Mouse (Mus musculus) kidney, postnatal 0 days (tissue): ENCODE data around the gene Prl2c3. TPM values are rescaled to one million over a fixed set of nuclear protein-coding genes. Genes with fewer than 3 reads are reported as not detected.
"Not testable (repeated sequence)": the region's sequence is repeated elsewhere in the genome, so short reads cannot be mapped to it uniquely, and the experiment has no call there.

Experiments used
- ATAC-seq: fragments of 200-750 bp; cut with Nextera tagmentation; replicated peaks from 2 replicates; pipeline ENCODE4 v1.8.0; 2017; ENCODE audit warnings: low read depth, moderate number of reproducible peaks, moderate TSS enrichment, moderate library complexity; ENCODE audit not compliant: low FRiP score
- DNase-seq: peaks from one replicate; pipeline ENCODE4 v3.0.0-alpha.2; 2016; ENCODE audit warnings: low spot score
- H3K27ac ChIP-seq: fragments of 300-500 bp; sonication (generic); 2 replicates; pipeline ENCODE4 v1.5.1; 2014; ENCODE audit warnings: mild to moderate bottlenecking
- H3K27me3 ChIP-seq: fragments of 300-500 bp; sonication (generic); 2 replicates; pipeline ENCODE4 v1.6.1; 2014; ENCODE audit warnings: low read length, mixed read lengths; ENCODE audit not compliant: insufficient read depth
- H3K36me3 ChIP-seq: fragments of 300-500 bp; sonication (generic); 2 replicates; pipeline ENCODE4 v1.6.1; 2014; ENCODE audit warnings: low read length, mixed read lengths; ENCODE audit not compliant: insufficient read depth
- H3K4me1 ChIP-seq: fragments of 300-500 bp; sonication (generic); replicated peaks from 2 replicates; pipeline ENCODE4 v1.6.1; 2014; ENCODE audit warnings: antibody characterized with exemption, low read length, mixed read lengths; ENCODE audit not compliant: insufficient read depth
- H3K4me2 ChIP-seq: fragments of 300-500 bp; sonication (generic); 2 replicates; pipeline ENCODE4 v1.6.1; 2014; ENCODE audit warnings: mild to moderate bottlenecking, low read length, moderate library complexity, mixed read lengths
- H3K4me3 ChIP-seq: fragments of 300-500 bp; sonication (generic); replicated peaks from 2 replicates; pipeline ENCODE4 v1.5.1; 2014; ENCODE audit warnings: low read depth, low read length
- H3K9ac ChIP-seq: fragments of 300-500 bp; sonication (generic); 2 replicates; pipeline ENCODE4 v1.6.1; 2014; ENCODE audit warnings: low read depth, low read length
- H3K9me3 ChIP-seq: fragments of 300-500 bp; sonication (generic); replicated peaks from 2 replicates; pipeline ENCODE4 v1.6.1; 2016; ENCODE audit warnings: low read length, inconsistent platforms, mixed read lengths
- CTCF ChIP-seq: IDR thresholded peaks from 2 replicates; pipeline ENCODE4 v1.5.1; 2016; ENCODE audit warnings: antibody characterized with exemption, low read depth, mild to moderate bottlenecking, moderate library complexity
- WGBS: fragments of 180-500 bp; shearing (Covaris S2); extraction: QIAGEN DNeasy Blood & Tissue Kit; methylation state at CpG from one replicate; pipeline ENCODE4 v1.1.7; 2014; 5-methylcytosine and 5-hydroxymethylcytosine counted together
- polyA plus RNA-seq: library from polyadenylated mRNA; unstranded; fragments of >200 nt; fragmentation: Nextera tagmentation; extraction: Ambion mirVana; gene quantifications from 2 replicates; pipeline ENCODE4 v1.2.1, GENCODE M21; 2015

The Prl2c3 gene
- polyA plus RNA-seq, 1 experiment from 2014 or later, result not detected

GRCm38 (mm10) chr13:12809591-12809990, 9.7 kb upstream of the Prl2c3 start:
- H3K4me1 ChIP-seq, result no peaks in the 10 kb centered on the region
- H3K27me3 ChIP-seq, result no peaks in the 10 kb centered on the region
- ATAC-seq (no peak), DNase-seq (no peak)
- H3K27ac ChIP-seq, result no peak overlapping the region
- no peak overlapping the region for H3K4me2 ChIP-seq
- no peak overlapping the region for H3K9ac ChIP-seq
- 58% methylated on average over 2 of the region's 2 CpGs for WGBS
- H3K36me3 ChIP-seq, result no peaks in the 10 kb centered on the region
- no peaks in the 10 kb centered on the region for H3K9me3 ChIP-seq
- TF ChIP-seq CTCF, result no peak
- H3K4me3 ChIP-seq, result no peak overlapping the region

GRCm38 (mm10) chr13:12808793-12809512, 9.1 kb upstream of the Prl2c3 start:
- not testable (repeated sequence) for H3K9ac ChIP-seq, H3K9me3 ChIP-seq, DNase-seq, H3K4me2 ChIP-seq, H3K4me3 ChIP-seq, H3K27me3 ChIP-seq, H3K27ac ChIP-seq, H3K4me1 ChIP-seq, H3K36me3 ChIP-seq, ATAC-seq
- WGBS, result 68% methylated on average over 3 of the region's 3 CpGs

DNA sequence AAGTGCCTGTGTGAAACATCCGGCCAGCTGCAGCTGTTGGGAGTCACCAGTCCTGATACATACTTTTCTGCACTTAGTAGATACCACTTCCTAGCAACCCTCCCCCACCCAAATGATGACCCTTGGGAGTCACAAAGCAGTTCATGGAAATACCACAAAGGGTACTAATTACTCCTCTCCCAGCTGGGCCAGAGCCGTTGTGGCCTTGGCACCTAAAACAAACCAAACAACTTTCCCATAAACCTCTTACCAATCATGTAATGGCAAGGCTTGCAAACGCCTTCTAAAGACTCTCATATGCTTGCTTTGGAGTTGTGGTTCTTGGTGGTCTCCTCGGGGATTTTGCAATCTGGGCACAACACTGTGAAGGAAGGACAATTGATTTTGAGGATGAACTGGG, 6.6 kb upstream of the Prl2c3 start:
- not testable (repeated sequence) for H3K4me1 ChIP-seq, H3K4me2 ChIP-seq, H3K27me3 ChIP-seq, H3K27ac ChIP-seq, H3K9ac ChIP-seq, DNase-seq, H3K9me3 ChIP-seq, H3K4me3 ChIP-seq, H3K36me3 ChIP-seq, ATAC-seq
- 64% methylated on average over 4 of the region's 4 CpGs for WGBS

GRCm38 (mm10) chr13:12769442-12770091, 30.3 kb downstream of the Prl2c3 start:
- not testable (repeated sequence) for H3K36me3 ChIP-seq, H3K9me3 ChIP-seq, ATAC-seq, DNase-seq, H3K27me3 ChIP-seq, H3K4me3 ChIP-seq, H3K4me1 ChIP-seq, H3K27ac ChIP-seq, H3K4me2 ChIP-seq, H3K9ac ChIP-seq
- WGBS, result 84% methylated on average over 6 of the region's 6 CpGs

Other genes starting within 250 kb of the Prl2c3 start
- gene Ero1lb, start 234.2 kb downstream of the Prl2c3 start, polyA plus RNA-seq, result 6.1 and 6.9 TPM in 2 replicates
- not detected in 2 replicates for gene Prl2c2, start 205.3 kb upstream of the Prl2c3 start, polyA plus RNA-seq